Mouse (Mus musculus): ENCODE measurements around the gene Gns.

Gns gene

GRCm38 (mm10) chr10:121365781-121366272 is 937 bp downstream of the Gns start:
- no peak for DNase-seq (ENCODE audit: low read depth, low spot score)

DNA sequence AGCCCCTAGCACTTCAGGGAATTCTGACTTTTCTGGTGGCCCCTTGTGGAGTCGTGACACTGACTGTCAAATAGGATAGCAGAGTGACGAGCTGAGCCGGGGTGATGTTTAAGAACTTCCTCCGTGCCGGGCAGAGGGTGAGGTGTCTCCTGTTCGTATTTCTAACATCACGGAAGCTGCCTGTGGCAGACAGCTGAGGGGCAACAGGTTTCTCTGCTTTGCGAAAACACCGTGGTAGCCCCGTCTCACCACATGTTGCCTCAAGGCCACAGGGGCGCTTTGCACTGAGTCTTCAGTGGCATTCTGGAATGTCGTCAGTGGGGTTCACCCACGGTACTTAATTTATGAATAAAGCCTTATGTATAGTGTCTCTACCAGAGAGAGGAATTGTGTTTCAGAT is 2.4 kb downstream of the Gns start:
- DNase-seq (ENCODE audit: low read depth, low spot score): no peak

- no peak for DNase-seq (ENCODE audit: low read depth, low spot score)
Measured at GRCm38 (mm10) chr10:121367780-121368179, 2.9 kb downstream of the Gns start.

DNA sequence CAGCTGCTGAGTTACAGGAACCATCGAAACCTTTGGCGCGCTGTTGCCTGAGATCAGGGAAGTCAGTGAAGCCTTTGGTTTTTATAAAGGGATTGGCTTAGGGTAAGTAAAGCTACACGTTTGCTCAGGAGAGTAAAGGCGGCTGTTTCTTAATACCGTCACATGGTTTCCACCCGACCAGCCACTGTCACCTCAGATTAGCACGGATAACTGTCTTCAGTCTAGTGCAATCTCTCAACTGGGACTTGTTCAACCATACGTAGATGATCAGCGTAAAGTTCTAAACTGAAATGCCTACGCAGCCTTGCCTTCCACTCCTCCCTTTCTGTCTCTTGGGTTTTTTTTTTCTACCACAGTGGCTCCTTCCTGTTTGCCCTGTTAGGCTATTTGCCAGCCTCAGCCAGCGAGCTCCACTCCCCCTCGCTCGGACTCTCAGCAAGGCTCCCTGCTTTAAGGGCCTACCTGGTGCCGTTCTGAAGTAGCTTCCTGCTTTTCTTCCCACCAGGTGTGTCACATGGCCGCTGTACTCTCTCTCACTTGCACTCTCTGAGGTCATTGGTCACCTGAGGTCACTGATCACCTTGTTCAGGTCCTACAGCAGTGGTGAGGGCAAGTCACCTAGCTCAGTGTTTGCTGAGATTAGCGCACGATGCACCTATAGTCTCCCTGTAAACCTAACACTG is 4.0 kb downstream of the Gns start:
- DNase-seq (ENCODE audit: low read depth, low spot score): no peak

DNA sequence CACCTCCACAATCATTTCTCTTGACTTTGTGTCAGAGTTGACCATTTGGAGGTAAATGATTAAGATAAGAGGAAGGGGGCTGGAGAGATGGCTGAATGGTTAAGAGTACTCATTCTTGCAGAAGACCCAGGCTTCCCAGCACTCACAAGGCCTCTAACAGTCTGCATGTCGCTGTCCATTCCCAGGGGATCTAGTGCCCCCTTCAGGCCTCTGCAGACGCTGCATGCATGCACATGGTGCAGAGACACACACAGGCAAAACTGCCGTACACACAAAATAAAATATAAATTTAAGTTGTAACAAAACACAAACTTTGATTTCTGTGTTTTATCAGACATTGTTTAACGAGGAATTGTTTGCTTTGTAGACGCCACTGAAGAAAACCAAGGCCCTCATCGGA is 5.9 kb downstream of the Gns start:
- no peak for DNase-seq (ENCODE audit: low read depth, low spot score)

DNA sequence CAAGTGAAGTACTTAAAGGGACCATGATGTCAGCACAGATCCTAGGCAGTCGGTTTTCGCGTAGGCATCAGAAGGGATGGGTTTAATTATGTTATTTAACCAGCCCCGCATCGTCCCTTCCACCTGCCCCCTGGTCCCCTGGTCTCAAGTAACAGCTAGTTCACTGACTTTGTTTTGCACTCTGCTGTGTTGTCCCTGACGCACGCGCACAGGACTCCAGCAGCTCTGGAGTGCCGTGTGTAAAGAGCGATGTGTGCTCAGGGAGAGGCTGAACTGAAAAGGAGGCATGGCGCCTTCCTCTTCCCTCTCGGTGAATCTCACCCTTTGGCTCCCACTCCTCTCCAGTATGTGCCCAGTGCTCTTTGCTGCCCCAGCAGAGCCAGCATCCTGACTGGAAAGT is 9.1 kb downstream of the Gns start:
- DNase-seq (ENCODE audit: low read depth, low spot score): no peak

DNA sequence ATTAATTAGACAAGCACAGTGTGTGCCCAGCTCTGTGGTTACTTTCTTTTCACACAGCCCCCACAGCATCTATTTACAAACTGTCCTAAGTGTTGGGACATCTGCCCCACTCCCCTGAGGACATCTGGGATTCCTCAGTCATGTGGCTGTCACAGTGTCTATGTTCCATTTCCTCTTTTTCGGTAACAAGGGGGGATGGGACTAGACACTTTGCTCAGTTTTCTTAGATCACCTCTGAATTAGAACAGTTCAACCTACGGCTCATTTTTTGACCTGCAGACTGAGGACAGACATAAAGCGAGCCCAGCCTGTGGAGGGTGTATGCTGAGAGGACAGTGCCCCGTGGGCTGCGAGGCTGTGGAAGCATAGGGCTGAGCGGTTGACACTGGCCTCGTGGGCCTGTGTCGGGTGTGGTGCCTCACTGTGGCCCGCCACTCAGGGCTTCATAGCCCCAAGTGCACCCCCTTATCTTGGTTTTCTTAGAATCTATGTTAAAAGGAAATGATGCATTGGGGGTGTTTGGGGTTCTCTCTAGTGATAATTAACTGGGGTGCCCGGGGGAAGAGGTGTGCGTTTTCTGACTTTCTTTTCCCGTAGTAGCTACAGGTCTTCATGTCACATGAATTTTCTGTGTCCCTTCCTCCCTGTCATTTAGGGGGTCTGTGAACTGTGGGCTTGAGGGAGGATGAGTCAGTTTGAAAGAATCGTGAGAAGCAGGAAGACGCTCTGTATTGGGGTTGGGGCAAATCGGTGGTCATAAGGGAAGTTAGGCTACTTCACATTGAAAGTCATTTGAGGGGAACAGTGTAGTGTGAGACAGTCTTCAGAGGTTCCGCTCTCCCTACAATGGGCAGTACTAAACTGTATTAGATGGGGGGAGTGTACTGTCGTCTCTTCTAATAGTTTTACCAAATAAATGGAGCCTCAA is 10.1 kb downstream of the Gns start:
- no peak for DNase-seq (ENCODE audit: low read depth, low spot score)

- DNase-seq (ENCODE audit: low read depth, low spot score): no peak
Measured at GRCm38 (mm10) chr10:121375649-121376493, 11.0 kb downstream of the Gns start.

GRCm38 (mm10) chr10:121376530-121377271 is 11.8 kb downstream of the Gns start:
- DNase-seq (ENCODE audit: low read depth, low spot score): no peak

DNA sequence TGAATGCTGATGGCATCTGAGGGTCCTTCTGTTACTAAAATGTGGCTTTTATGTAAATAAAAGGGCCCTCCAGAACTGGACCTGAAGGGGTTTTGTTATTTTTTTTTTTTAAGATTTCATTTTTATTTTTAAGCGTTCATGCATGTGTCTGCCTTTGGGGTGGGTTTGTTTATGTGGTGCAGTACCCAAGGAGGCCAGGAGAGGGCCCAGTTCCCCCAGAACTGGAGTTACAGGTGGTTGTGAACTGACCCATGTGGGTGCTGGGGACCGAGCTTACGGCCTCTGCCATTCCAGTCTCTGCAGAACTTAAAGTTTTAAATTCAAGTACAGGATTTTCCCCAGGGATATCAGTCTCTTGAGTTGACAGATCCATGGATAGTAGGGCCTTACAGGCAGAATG is 14.5 kb downstream of the Gns start:
- DNase-seq (ENCODE audit: low read depth, low spot score): no peak

GRCm38 (mm10) chr10:121381280-121381679 is 16.4 kb downstream of the Gns start:
- no peak for DNase-seq (ENCODE audit: low read depth, low spot score)

- DNase-seq (ENCODE audit: low read depth, low spot score): no peak
Measured at GRCm38 (mm10) chr10:121384710-121385109, 19.8 kb downstream of the Gns start.

DNA sequence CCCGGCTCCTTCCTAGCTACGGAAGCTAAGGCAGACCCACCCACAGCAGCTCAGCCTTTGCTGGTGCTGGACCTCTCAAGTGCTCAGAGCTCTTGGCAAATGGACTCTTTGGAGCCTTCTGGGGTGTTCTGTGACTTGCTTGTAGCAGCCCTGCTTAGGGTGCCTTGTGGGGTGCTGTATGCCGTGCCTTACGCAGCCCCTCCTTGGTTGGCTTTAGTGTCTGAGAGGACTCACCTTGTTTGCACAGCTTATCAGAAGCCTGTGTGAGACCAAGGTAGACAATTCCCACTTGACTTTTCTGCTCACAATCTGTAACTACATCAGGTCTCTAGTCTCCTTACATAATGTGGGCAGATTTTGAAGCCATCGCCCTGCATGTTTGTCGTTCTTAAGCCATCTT is 20.8 kb downstream of the Gns start:
- no peak for DNase-seq (ENCODE audit: low read depth, low spot score)

- DNase-seq (ENCODE audit: low read depth, low spot score): no peak
Measured at GRCm38 (mm10) chr10:121386347-121386746, 21.5 kb downstream of the Gns start.

- DNase-seq (ENCODE audit: low read depth, low spot score): no peak
Measured at GRCm38 (mm10) chr10:121390602-121391001, 25.7 kb downstream of the Gns start.

- DNase-seq (ENCODE audit: low read depth, low spot score): no peak
Measured at GRCm38 (mm10) chr10:121391901-121392300, 27.0 kb downstream of the Gns start.

- DNase-seq (ENCODE audit: low read depth, low spot score): no peak
Measured at GRCm38 (mm10) chr10:121394270-121394669, 29.4 kb downstream of the Gns start.

- DNase-seq (ENCODE audit: low read depth, low spot score): no peak
Measured at GRCm38 (mm10) chr10:121394789-121395325, 30.0 kb downstream of the Gns start.

- DNase-seq (ENCODE audit: low read depth, low spot score): no peak
Measured at GRCm38 (mm10) chr10:121395542-121396176, 30.8 kb downstream of the Gns start.

- DNase-seq (ENCODE audit: low read depth, low spot score): no peak
Measured at GRCm38 (mm10) chr10:121398599-121398998, 33.7 kb downstream of the Gns start.

Data from c-Kit-negative CD71-positive TER-119-positive erythroid progenitor cells, embryonic 14.5 days (primary cell).